Mouse (Mus musculus) neural tube, embryonic 14.5 days (tissue): Measurements from ENCODE around the gene Slc25a29. TPM values are rescaled to one million over a fixed set of nuclear protein-coding genes. Genes with fewer than 3 reads are reported as not detected.

Experiments used
- ATAC-seq: fragments of 200-750 bp; cut with Nextera tagmentation; 2 replicates; pipeline ENCODE4 v1.8.0; 2017; ENCODE audit warnings: low read depth, mild to moderate bottlenecking, moderate TSS enrichment, moderate library complexity
- H3K27ac ChIP-seq: fragments of 300-500 bp; sonication (generic); 2 replicates; pipeline ENCODE4 v1.5.1; 2014; ENCODE audit warnings: low read depth, mild to moderate bottlenecking, control low read depth, low read length, moderate library complexity, mixed read lengths
- H3K27me3 ChIP-seq: fragments of 300-500 bp; sonication (generic); 2 replicates; pipeline ENCODE4 v1.6.1; 2014; ENCODE audit warnings: low read length; ENCODE audit not compliant: control insufficient read depth, insufficient read depth
- H3K36me3 ChIP-seq: fragments of 300-500 bp; sonication (generic); 2 replicates; pipeline ENCODE4 v1.6.1; 2014; ENCODE audit warnings: low read length, mixed read lengths; ENCODE audit not compliant: control insufficient read depth, insufficient read depth
- H3K4me1 ChIP-seq: fragments of 300-500 bp; sonication (generic); 2 replicates; pipeline ENCODE4 v1.6.1; 2014; ENCODE audit warnings: low read length; ENCODE audit not compliant: control insufficient read depth, insufficient read depth
- H3K4me2 ChIP-seq: fragments of 300-500 bp; sonication (generic); 2 replicates; pipeline ENCODE4 v1.6.1; 2014; ENCODE audit warnings: mild to moderate bottlenecking, low read depth, low read length, control low read depth
- H3K4me3 ChIP-seq: fragments of 300-500 bp; sonication (generic); 2 replicates; pipeline ENCODE4 v1.5.1; 2014; ENCODE audit warnings: low read depth, low read length, control low read depth, mixed read lengths
- H3K9ac ChIP-seq: fragments of 300-500 bp; sonication (generic); replicated peaks from 2 replicates; pipeline ENCODE4 v1.6.1; 2014; ENCODE audit warnings: low read depth, mild to moderate bottlenecking, control low read depth, low read length, mixed read lengths
- H3K9me3 ChIP-seq: fragments of 300-500 bp; sonication (generic); 2 replicates; pipeline ENCODE4 v1.6.1; 2016; ENCODE audit warnings: low read length; ENCODE audit not compliant: control insufficient read depth
- WGBS: fragments of 180-500 bp; shearing (Covaris S2); extraction: QIAGEN DNeasy Blood & Tissue Kit; methylation state at CpG from one replicate; pipeline ENCODE4 v1.1.7; 2014; 5-methylcytosine and 5-hydroxymethylcytosine counted together
- polyA plus RNA-seq: library from polyadenylated mRNA; unstranded; fragments of >200 nt; fragmentation: Nextera tagmentation; extraction: Ambion mirVana; gene quantifications from 2 replicates; pipeline ENCODE4 v1.2.1, GENCODE M21; 2014

Gene Slc25a29
- polyA plus RNA-seq, 1 experiment from 2014 or later, result 16.8 TPM

- no peak overlapping the region for H3K4me2 ChIP-seq
- no peaks in the 10 kb centered on the region for H3K9me3 ChIP-seq
- no peak overlapping the region for H3K9ac ChIP-seq
- WGBS, result 93% methylated on average over 7 of the region's 7 CpGs
- H3K4me1 ChIP-seq, result peaks cover 6% of the 10 kb centered on the region
- no peaks in the 10 kb centered on the region for H3K27me3 ChIP-seq
- no peak for ATAC-seq
- peaks cover 18% of the 10 kb centered on the region for H3K36me3 ChIP-seq
- H3K27ac ChIP-seq, result no peak overlapping the region
- no peak overlapping the region for H3K4me3 ChIP-seq
These were observed 7.0 kb upstream of the Slc25a29 start for GRCm38 (mm10) chr12:108842663-108843062.

- no peak for ATAC-seq
- H3K27ac ChIP-seq, result no peak overlapping the region
- H3K4me1 ChIP-seq, result peaks cover 19% of the 10 kb centered on the region
- H3K9me3 ChIP-seq, result no peaks in the 10 kb centered on the region
- no peaks in the 10 kb centered on the region for H3K27me3 ChIP-seq
- no peak overlapping the region for H3K9ac ChIP-seq
- H3K4me3 ChIP-seq, result no peak overlapping the region
- no peak overlapping the region for H3K4me2 ChIP-seq
- WGBS, result 92% methylated on average over 6 of the region's 6 CpGs
- peaks cover 18% of the 10 kb centered on the region for H3K36me3 ChIP-seq
These were observed 5.5 kb upstream of the Slc25a29 start for GRCm38 (mm10) chr12:108841181-108841580.

GRCm38 (mm10) chr12:108836722-108837121 lies 1.0 kb upstream of the Slc25a29 start:
- Histone ChIP-seq H3K27me3 (no peaks in the 10 kb centered on the region), H3K9me3 (no peaks in the 10 kb centered on the region), H3K4me2 (peak overlapping the region; percentile 87), H3K4me3 (peak overlapping the region; percentile 73), H3K9ac (peak overlapping the region; percentile 78), H3K4me1 (peaks cover 36% of the 10 kb centered on the region), H3K27ac (peak overlapping the region; percentile 83; the same call in 1 of the 2 replicates), H3K36me3 (peaks cover 8% of the 10 kb centered on the region; the same call in 1 of the 2 replicates)
- WGBS, result 68% methylated on average over 7 of the region's 7 CpGs
- ATAC-seq, result no peak

- peaks cover 36% of the 10 kb centered on the region for H3K4me1 ChIP-seq
- ATAC-seq, result peak; percentile 25; the same call in 1 of the 2 replicates
These were observed 359 bp downstream of the Slc25a29 start for GRCm38 (mm10) chr12:108835208-108835839.

GRCm38 (mm10) chr12:108834786-108835185 lies 897 bp downstream of the Slc25a29 start:
- no peak for ATAC-seq
- peaks cover 36% of the 10 kb centered on the region for H3K4me1 ChIP-seq
- peak overlapping the region; percentile 78 for H3K9ac ChIP-seq
- 46% methylated on average over 5 of the region's 5 CpGs for WGBS
- peak overlapping the region; percentile 87 for H3K4me2 ChIP-seq
- H3K4me3 ChIP-seq, result peak overlapping the region; percentile 73
- H3K9me3 ChIP-seq, result no peaks in the 10 kb centered on the region
- no peaks in the 10 kb centered on the region for H3K36me3 ChIP-seq
- no peak overlapping the region for H3K27ac ChIP-seq
- no peaks in the 10 kb centered on the region for H3K27me3 ChIP-seq

More at GRCm38 (mm10) chr12:108835208-108835839, 359 bp downstream of the Slc25a29 start:
- H3K4me3 ChIP-seq, result peak overlapping the region; percentile 73
- no peaks in the 10 kb centered on the region for H3K9me3 ChIP-seq
- no peaks in the 10 kb centered on the region for H3K27me3 ChIP-seq
- peak overlapping the region; percentile 78 for H3K9ac ChIP-seq
- peak overlapping the region; percentile 87 for H3K4me2 ChIP-seq
- 1% methylated on average over 51 of the region's 51 CpGs for WGBS
- no peaks in the 10 kb centered on the region for H3K36me3 ChIP-seq
- peak overlapping the region; percentile 39; the same call in 1 of the 2 replicates for H3K27ac ChIP-seq

- H3K4me1 ChIP-seq, result peaks cover 36% of the 10 kb centered on the region
- peak overlapping the region; percentile 87; the same call in 1 of the 2 replicates for H3K4me2 ChIP-seq
- H3K27me3 ChIP-seq, result no peaks in the 10 kb centered on the region
- no peak overlapping the region for H3K27ac ChIP-seq
- H3K36me3 ChIP-seq, result no peaks in the 10 kb centered on the region
- no peaks in the 10 kb centered on the region for H3K9me3 ChIP-seq
- no peak for ATAC-seq
- 75% methylated on average over 3 of the region's 3 CpGs for WGBS
- H3K9ac ChIP-seq, result peak overlapping the region; percentile 78; the same call in 1 of the 2 replicates
- peak overlapping the region; percentile 73; the same call in 1 of the 2 replicates for H3K4me3 ChIP-seq
These were observed 1.3 kb downstream of the Slc25a29 start for GRCm38 (mm10) chr12:108834337-108834736.

- Histone ChIP-seq H3K27me3 (no peaks in the 10 kb centered on the region), H3K36me3 (no peaks in the 10 kb centered on the region), H3K4me2 (no peak overlapping the region), H3K27ac (no peak overlapping the region), H3K4me1 (peaks cover 36% of the 10 kb centered on the region), H3K4me3 (no peak overlapping the region), H3K9me3 (no peaks in the 10 kb centered on the region), H3K9ac (no peak overlapping the region)
- 93% methylated on average over 3 of the region's 3 CpGs for WGBS
- ATAC-seq, result no peak
These were observed 2.3 kb downstream of the Slc25a29 start for GRCm38 (mm10) chr12:108833408-108833807.

GRCm38 (mm10) chr12:108832851-108833250 lies 2.8 kb downstream of the Slc25a29 start:
- Histone ChIP-seq H3K27ac (no peak overlapping the region), H3K4me3 (no peak overlapping the region), H3K27me3 (no peaks in the 10 kb centered on the region), H3K9me3 (no peaks in the 10 kb centered on the region), H3K36me3 (no peaks in the 10 kb centered on the region), H3K4me1 (peaks cover 31% of the 10 kb centered on the region), H3K4me2 (no peak overlapping the region), H3K9ac (no peak overlapping the region)
- ATAC-seq, result no peak
- WGBS, result 87% methylated on average over 8 of the region's 8 CpGs

- Histone ChIP-seq H3K27me3 (no peaks in the 10 kb centered on the region), H3K9me3 (no peaks in the 10 kb centered on the region), H3K4me3 (no peak overlapping the region), H3K4me2 (no peak overlapping the region), H3K9ac (no peak overlapping the region), H3K27ac (no peak overlapping the region), H3K4me1 (peaks cover 24% of the 10 kb centered on the region), H3K36me3 (0 out of 2 replicates have a peak, but pooled peaks cover 4% of the 10 kb centered on the region)
- WGBS, result 52% methylated on average over 9 of the region's 9 CpGs
- ATAC-seq, result no peak
These were observed 3.6 kb downstream of the Slc25a29 start for GRCm38 (mm10) chr12:108831966-108832643.
